Mouse (Mus musculus): ENCODE measurements around the gene Cd47. TPM values are rescaled to one million over a fixed set of nuclear protein-coding genes. Genes with fewer than 3 reads are reported as not detected.

Cd47 gene
- polyA plus RNA-seq, 1 experiment from 2014 or later, result 63.3 TPM

GRCm38 (mm10) chr16:49941031-49941430, 140.7 kb downstream of the Cd47 start:
- no peak overlapping the region for H3K4me3 ChIP-seq
- 71% methylated on average over 1 of the region's 1 CpGs for WGBS
- H3K4me2 ChIP-seq, result no peak overlapping the region
- no peaks in the 10 kb centered on the region for H3K36me3 ChIP-seq
- H3K4me1 ChIP-seq (replicated peaks), result peaks cover 3% of the 10 kb centered on the region; the same call in 1 of the 2 replicates
- H3K9me3 ChIP-seq (replicated peaks), result no peaks in the 10 kb centered on the region
- H3K27ac ChIP-seq (ENCODE audit: poor library complexity, severe bottlenecking), result no peak overlapping the region
- ATAC-seq (ENCODE audit: insufficient number of reproducible peaks, low FRiP score), result no peak
- no peaks in the 10 kb centered on the region for H3K27me3 ChIP-seq (replicated peaks)
- H3K9ac ChIP-seq, result no peak overlapping the region

- no peaks in the 10 kb centered on the region for H3K9me3 ChIP-seq (replicated peaks)
- no peaks in the 10 kb centered on the region for H3K36me3 ChIP-seq
- H3K4me1 ChIP-seq (replicated peaks), result no peaks in the 10 kb centered on the region
- ATAC-seq (ENCODE audit: insufficient number of reproducible peaks, low FRiP score), result no peak
- no peak overlapping the region for H3K4me2 ChIP-seq
- H3K9ac ChIP-seq, result no peak overlapping the region
- 35% methylated on average over 1 of the region's 1 CpGs for WGBS
- H3K27me3 ChIP-seq (replicated peaks), result no peaks in the 10 kb centered on the region
- H3K27ac ChIP-seq (ENCODE audit: poor library complexity, severe bottlenecking), result no peak overlapping the region
- H3K4me3 ChIP-seq, result no peak overlapping the region
These were observed 143.4 kb downstream of the Cd47 start for GRCm38 (mm10) chr16:49943726-49944125.

- Histone ChIP-seq H3K9me3 (replicated peaks) (no peaks in the 10 kb centered on the region), H3K27me3 (replicated peaks) (no peaks in the 10 kb centered on the region), H3K4me1 (replicated peaks) (no peaks in the 10 kb centered on the region), H3K36me3 (no peaks in the 10 kb centered on the region), H3K4me2 (no peak overlapping the region), H3K4me3 (no peak overlapping the region), H3K27ac (ENCODE audit: poor library complexity, severe bottlenecking) (no peak overlapping the region), H3K9ac (no peak overlapping the region)
- ATAC-seq (ENCODE audit: insufficient number of reproducible peaks, low FRiP score), result no peak
- WGBS, result 75% methylated on average over 5 of the region's 5 CpGs
These were observed 144.8 kb downstream of the Cd47 start for GRCm38 (mm10) chr16:49945084-49945483.

GRCm38 (mm10) chr16:49947049-49947448, 146.7 kb downstream of the Cd47 start:
- Histone ChIP-seq H3K27ac (ENCODE audit: poor library complexity, severe bottlenecking) (no peak overlapping the region), H3K4me3 (no peak overlapping the region), H3K36me3 (no peaks in the 10 kb centered on the region), H3K9ac (no peak overlapping the region), H3K4me2 (no peak overlapping the region), H3K27me3 (replicated peaks) (no peaks in the 10 kb centered on the region), H3K4me1 (replicated peaks) (0 out of 2 replicates have a peak, but pooled peaks cover 2% of the 10 kb centered on the region), H3K9me3 (replicated peaks) (no peaks in the 10 kb centered on the region)
- 76% methylated on average over 3 of the region's 3 CpGs for WGBS
- ATAC-seq (ENCODE audit: insufficient number of reproducible peaks, low FRiP score), result no peak

GRCm38 (mm10) chr16:49947610-49948009, 147.3 kb downstream of the Cd47 start:
- Histone ChIP-seq H3K9me3 (replicated peaks) (no peaks in the 10 kb centered on the region), H3K27me3 (replicated peaks) (no peaks in the 10 kb centered on the region), H3K9ac (no peak overlapping the region), H3K27ac (ENCODE audit: poor library complexity, severe bottlenecking) (no peak overlapping the region), H3K36me3 (no peaks in the 10 kb centered on the region), H3K4me2 (no peak overlapping the region), H3K4me3 (no peak overlapping the region), H3K4me1 (replicated peaks) (0 out of 2 replicates have a peak, but pooled peaks cover 6% of the 10 kb centered on the region)
- 92% methylated on average over 7 of the region's 7 CpGs for WGBS
- no peak for ATAC-seq (ENCODE audit: insufficient number of reproducible peaks, low FRiP score)

GRCm38 (mm10) chr16:49948287-49948686, 148.0 kb downstream of the Cd47 start:
- Histone ChIP-seq H3K36me3 (no peaks in the 10 kb centered on the region), H3K9me3 (replicated peaks) (no peaks in the 10 kb centered on the region), H3K27me3 (replicated peaks) (no peaks in the 10 kb centered on the region), H3K4me2 (no peak overlapping the region), H3K27ac (ENCODE audit: poor library complexity, severe bottlenecking) (no peak overlapping the region), H3K9ac (no peak overlapping the region), H3K4me3 (no peak overlapping the region), H3K4me1 (replicated peaks) (0 out of 2 replicates have a peak, but pooled peaks cover 6% of the 10 kb centered on the region)
- no peak for ATAC-seq (ENCODE audit: insufficient number of reproducible peaks, low FRiP score)
- 65% methylated on average over 3 of the region's 3 CpGs for WGBS

- Histone ChIP-seq H3K4me2 (no peak overlapping the region), H3K27me3 (replicated peaks) (no peaks in the 10 kb centered on the region), H3K9ac (no peak overlapping the region), H3K4me1 (replicated peaks) (0 out of 2 replicates have a peak, but pooled peaks cover 6% of the 10 kb centered on the region), H3K27ac (ENCODE audit: poor library complexity, severe bottlenecking) (no peak overlapping the region), H3K4me3 (no peak overlapping the region), H3K9me3 (replicated peaks) (no peaks in the 10 kb centered on the region), H3K36me3 (no peaks in the 10 kb centered on the region)
- WGBS, result 54% methylated on average over 4 of the region's 4 CpGs
- no peak for ATAC-seq (ENCODE audit: insufficient number of reproducible peaks, low FRiP score)
These were observed 148.9 kb downstream of the Cd47 start for GRCm38 (mm10) chr16:49949261-49949660.

- 84% methylated on average over 2 of the region's 2 CpGs for WGBS
- no peak overlapping the region for H3K4me3 ChIP-seq
- ATAC-seq (ENCODE audit: insufficient number of reproducible peaks, low FRiP score), result no peak
- 0 out of 2 replicates have a peak, but pooled peaks cover 6% of the 10 kb centered on the region for H3K4me1 ChIP-seq (replicated peaks)
- no peaks in the 10 kb centered on the region for H3K9me3 ChIP-seq (replicated peaks)
- no peak overlapping the region for H3K9ac ChIP-seq
- no peak overlapping the region for H3K4me2 ChIP-seq
- H3K27me3 ChIP-seq (replicated peaks), result no peaks in the 10 kb centered on the region
- no peak overlapping the region for H3K27ac ChIP-seq (ENCODE audit: poor library complexity, severe bottlenecking)
- H3K36me3 ChIP-seq, result no peaks in the 10 kb centered on the region
These were observed 150.0 kb downstream of the Cd47 start for GRCm38 (mm10) chr16:49950340-49950739.

GRCm38 (mm10) chr16:49951288-49951691, 151.0 kb downstream of the Cd47 start:
- Histone ChIP-seq H3K4me1 (replicated peaks) (0 out of 2 replicates have a peak, but pooled peaks cover 6% of the 10 kb centered on the region), H3K36me3 (no peaks in the 10 kb centered on the region), H3K27ac (ENCODE audit: poor library complexity, severe bottlenecking) (no peak overlapping the region), H3K9ac (no peak overlapping the region), H3K4me3 (no peak overlapping the region), H3K27me3 (replicated peaks) (no peaks in the 10 kb centered on the region), H3K9me3 (replicated peaks) (no peaks in the 10 kb centered on the region), H3K4me2 (no peak overlapping the region)
- WGBS, result 60% methylated on average over 2 of the region's 2 CpGs
- peak; percentile 68; the same call in 1 of the 2 replicates for ATAC-seq (ENCODE audit: insufficient number of reproducible peaks, low FRiP score)

GRCm38 (mm10) chr16:49951925-49952523, 151.7 kb downstream of the Cd47 start:
- ATAC-seq (ENCODE audit: insufficient number of reproducible peaks, low FRiP score), result peak; percentile 49
- no peaks in the 10 kb centered on the region for H3K9me3 ChIP-seq (replicated peaks)
- WGBS, result 63% methylated on average over 8 of the region's 8 CpGs
- no peaks in the 10 kb centered on the region for H3K27me3 ChIP-seq (replicated peaks)
- H3K36me3 ChIP-seq, result no peaks in the 10 kb centered on the region
- H3K4me2 ChIP-seq, result no peak overlapping the region
- H3K4me1 ChIP-seq (replicated peaks), result 0 out of 2 replicates have a peak, but pooled peaks cover 6% of the 10 kb centered on the region
- no peak overlapping the region for H3K4me3 ChIP-seq
- no peak overlapping the region; the same call in 1 of the 2 replicates for H3K27ac ChIP-seq (ENCODE audit: poor library complexity, severe bottlenecking)
- H3K9ac ChIP-seq, result no peak overlapping the region

GRCm38 (mm10) chr16:49953817-49954216, 153.5 kb downstream of the Cd47 start:
- Histone ChIP-seq H3K27me3 (replicated peaks) (no peaks in the 10 kb centered on the region; the same call in 1 of the 2 replicates), H3K4me3 (no peak overlapping the region), H3K36me3 (no peaks in the 10 kb centered on the region), H3K4me1 (replicated peaks) (0 out of 2 replicates have a peak, but pooled peaks cover 6% of the 10 kb centered on the region), H3K27ac (ENCODE audit: poor library complexity, severe bottlenecking) (no peak overlapping the region), H3K9me3 (replicated peaks) (no peaks in the 10 kb centered on the region), H3K4me2 (no peak overlapping the region), H3K9ac (no peak overlapping the region)
- 41% methylated on average over 3 of the region's 3 CpGs for WGBS
- ATAC-seq (ENCODE audit: insufficient number of reproducible peaks, low FRiP score), result peak; percentile 61; the same call in 1 of the 2 replicates

Data from heart, embryonic 12.5 days (tissue).